Mouse (Mus musculus): Measurements from ENCODE around the gene Opcml.

GRCm38 (mm10) chr9:28281571-28281970 lies 491.0 kb downstream of the Opcml start:
- TF ChIP-seq CTCF (IDR thresholded peaks at IDR 0.05; ENCODE audit: low read depth, low read length) (no peak), TAL1 (conservative IDR thresholded peaks at IDR 0.05; ENCODE audit: low read depth, low read length) (no peak), GATA1 (IDR thresholded peaks at IDR 0.05; ENCODE audit: borderline replicate concordance, low read length) (no peak)

Measured in G1E (cell line).